Mouse (Mus musculus): ENCODE results near the gene Spock1. TPM values are rescaled to one million over a fixed set of nuclear protein-coding genes. Genes with fewer than 3 reads are reported as not detected.

The Spock1 gene
- polyA plus RNA-seq, 1 experiment from 2014 or later: 17.2 TPM

GRCm38 (mm10) chr13:57878797-57879196 lies 29.3 kb downstream of the Spock1 start:
- no peaks in the 10 kb centered on the region; the same call in 1 of the 2 replicates for H3K4me1 ChIP-seq (ENCODE audit: control insufficient read depth, insufficient read depth, low read length)
- no peak overlapping the region for H3K4me3 ChIP-seq (ENCODE audit: low read depth, low read length)
- no peaks in the 10 kb centered on the region for H3K36me3 ChIP-seq (ENCODE audit: control insufficient read depth, insufficient read depth, low read length)
- ATAC-seq (ENCODE audit: low FRiP score) (no peak), DNase-seq (ENCODE audit: low spot score, missing footprints) (no peak)
- H3K9ac ChIP-seq (ENCODE audit: low read length): no peak overlapping the region
- no peaks in the 10 kb centered on the region for H3K9me3 ChIP-seq (ENCODE audit: control insufficient read depth, low read length)
- no peak overlapping the region for H3K4me2 ChIP-seq
- H3K27me3 ChIP-seq (ENCODE audit: control insufficient read depth, insufficient read depth, low read length): no peaks in the 10 kb centered on the region
- 93% methylated on average over 11 of the region's 11 CpGs for WGBS
- H3K27ac ChIP-seq (ENCODE audit: low read depth, low read length): no peak overlapping the region

GRCm38 (mm10) chr13:57877782-57878181 lies 30.4 kb downstream of the Spock1 start:
- H3K4me3 ChIP-seq (ENCODE audit: low read depth, low read length): no peak overlapping the region
- no peaks in the 10 kb centered on the region for H3K9me3 ChIP-seq (ENCODE audit: control insufficient read depth, low read length)
- H3K4me1 ChIP-seq (ENCODE audit: control insufficient read depth, insufficient read depth, low read length): no peaks in the 10 kb centered on the region; the same call in 1 of the 2 replicates
- H3K27ac ChIP-seq (ENCODE audit: low read depth, low read length): no peak overlapping the region
- DNase-seq (ENCODE audit: low spot score, missing footprints) (no peak), ATAC-seq (ENCODE audit: low FRiP score) (no peak)
- no peaks in the 10 kb centered on the region for H3K36me3 ChIP-seq (ENCODE audit: control insufficient read depth, insufficient read depth, low read length)
- no peak overlapping the region for H3K4me2 ChIP-seq
- 83% methylated on average over 10 of the region's 10 CpGs for WGBS
- no peaks in the 10 kb centered on the region for H3K27me3 ChIP-seq (ENCODE audit: control insufficient read depth, insufficient read depth, low read length)
- H3K9ac ChIP-seq (ENCODE audit: low read length): no peak overlapping the region

- no peaks in the 10 kb centered on the region for H3K36me3 ChIP-seq (ENCODE audit: control insufficient read depth, insufficient read depth, low read length)
- no peak overlapping the region for H3K4me3 ChIP-seq (ENCODE audit: low read depth, low read length)
- no peak overlapping the region for H3K4me2 ChIP-seq
- 74% methylated on average over 5 of the region's 5 CpGs for WGBS
- no peaks in the 10 kb centered on the region; the same call in 1 of the 2 replicates for H3K4me1 ChIP-seq (ENCODE audit: control insufficient read depth, insufficient read depth, low read length)
- no peak for DNase-seq (ENCODE audit: low spot score, missing footprints)
- no peak overlapping the region for H3K27ac ChIP-seq (ENCODE audit: low read depth, low read length)
- no peaks in the 10 kb centered on the region for H3K27me3 ChIP-seq (ENCODE audit: control insufficient read depth, insufficient read depth, low read length)
- no peak for ATAC-seq (ENCODE audit: low FRiP score)
- H3K9ac ChIP-seq (ENCODE audit: low read length): no peak overlapping the region
- H3K9me3 ChIP-seq (ENCODE audit: control insufficient read depth, low read length): no peaks in the 10 kb centered on the region
These were observed 31.2 kb downstream of the Spock1 start for GRCm38 (mm10) chr13:57876966-57877365.

GRCm38 (mm10) chr13:57870058-57870457 lies 38.1 kb downstream of the Spock1 start:
- Histone ChIP-seq H3K27me3 (ENCODE audit: control insufficient read depth, insufficient read depth, low read length) (no peaks in the 10 kb centered on the region), H3K27ac (ENCODE audit: low read depth, low read length) (no peak overlapping the region), H3K4me2 (no peak overlapping the region), H3K9ac (ENCODE audit: low read length) (no peak overlapping the region), H3K4me3 (ENCODE audit: low read depth, low read length) (no peak overlapping the region), H3K36me3 (ENCODE audit: control insufficient read depth, insufficient read depth, low read length) (no peaks in the 10 kb centered on the region), H3K9me3 (ENCODE audit: control insufficient read depth, low read length) (no peaks in the 10 kb centered on the region), H3K4me1 (ENCODE audit: control insufficient read depth, insufficient read depth, low read length) (no peaks in the 10 kb centered on the region)
- no peak for ATAC-seq (ENCODE audit: low FRiP score)
- 92% methylated on average over 4 of the region's 4 CpGs for WGBS
- DNase-seq (ENCODE audit: low spot score, missing footprints): peak; percentile 56

GRCm38 (mm10) chr13:57867586-57867985 lies 40.5 kb downstream of the Spock1 start:
- no peaks in the 10 kb centered on the region for H3K9me3 ChIP-seq (ENCODE audit: control insufficient read depth, low read length)
- H3K4me3 ChIP-seq (ENCODE audit: low read depth, low read length): no peak overlapping the region
- H3K4me1 ChIP-seq (ENCODE audit: control insufficient read depth, insufficient read depth, low read length): no peaks in the 10 kb centered on the region
- peak; percentile 72 for DNase-seq (ENCODE audit: low spot score, missing footprints)
- no peaks in the 10 kb centered on the region for H3K36me3 ChIP-seq (ENCODE audit: control insufficient read depth, insufficient read depth, low read length)
- no peak for ATAC-seq (ENCODE audit: low FRiP score)
- H3K9ac ChIP-seq (ENCODE audit: low read length): no peak overlapping the region
- no peak overlapping the region for H3K27ac ChIP-seq (ENCODE audit: low read depth, low read length)
- H3K27me3 ChIP-seq (ENCODE audit: control insufficient read depth, insufficient read depth, low read length): no peaks in the 10 kb centered on the region
- 66% methylated on average over 7 of the region's 7 CpGs for WGBS
- no peak overlapping the region for H3K4me2 ChIP-seq

- no peaks in the 10 kb centered on the region for H3K36me3 ChIP-seq (ENCODE audit: control insufficient read depth, insufficient read depth, low read length)
These were observed 43.1 kb downstream of the Spock1 start for GRCm38 (mm10) chr13:57865029-57865428.

GRCm38 (mm10) chr13:57858491-57858890 lies 49.6 kb downstream of the Spock1 start:
- Histone ChIP-seq H3K9ac (ENCODE audit: low read length) (no peak overlapping the region), H3K36me3 (ENCODE audit: control insufficient read depth, insufficient read depth, low read length) (no peaks in the 10 kb centered on the region), H3K4me2 (no peak overlapping the region), H3K4me3 (ENCODE audit: low read depth, low read length) (no peak overlapping the region), H3K4me1 (ENCODE audit: control insufficient read depth, insufficient read depth, low read length) (0 out of 2 replicates have a peak, but pooled peaks cover 3% of the 10 kb centered on the region), H3K27ac (ENCODE audit: low read depth, low read length) (no peak overlapping the region), H3K27me3 (ENCODE audit: control insufficient read depth, insufficient read depth, low read length) (no peaks in the 10 kb centered on the region), H3K9me3 (ENCODE audit: control insufficient read depth, low read length) (no peaks in the 10 kb centered on the region)
- peak; percentile 83 for DNase-seq (ENCODE audit: low spot score, missing footprints)
- ATAC-seq (ENCODE audit: low FRiP score): no peak
- 15% methylated on average over 9 of the region's 9 CpGs for whole genome bisulfite sequencing

More at GRCm38 (mm10) chr13:57865029-57865428, 43.1 kb downstream of the Spock1 start:
- Histone ChIP-seq H3K4me2 (no peak overlapping the region), H3K9ac (ENCODE audit: low read length) (no peak overlapping the region), H3K4me1 (ENCODE audit: control insufficient read depth, insufficient read depth, low read length) (no peaks in the 10 kb centered on the region), H3K27me3 (ENCODE audit: control insufficient read depth, insufficient read depth, low read length) (no peaks in the 10 kb centered on the region), H3K27ac (ENCODE audit: low read depth, low read length) (no peak overlapping the region), H3K9me3 (ENCODE audit: control insufficient read depth, low read length) (no peaks in the 10 kb centered on the region), H3K4me3 (ENCODE audit: low read depth, low read length) (no peak overlapping the region)
- DNase-seq (ENCODE audit: low spot score, missing footprints) (peak; percentile 17), ATAC-seq (ENCODE audit: low FRiP score) (no peak)
- 80% methylated on average over 4 of the region's 4 CpGs for WGBS

GRCm38 (mm10) chr13:57857016-57857415 lies 51.1 kb downstream of the Spock1 start:
- no peaks in the 10 kb centered on the region for H3K27me3 ChIP-seq (ENCODE audit: control insufficient read depth, insufficient read depth, low read length)
- 91% methylated on average over 3 of the region's 3 CpGs for WGBS
- no peak overlapping the region for H3K9ac ChIP-seq (ENCODE audit: low read length)
- no peaks in the 10 kb centered on the region for H3K36me3 ChIP-seq (ENCODE audit: control insufficient read depth, insufficient read depth, low read length)
- ATAC-seq (ENCODE audit: low FRiP score) (no peak), DNase-seq (ENCODE audit: low spot score, missing footprints) (no peak)
- H3K4me1 ChIP-seq (ENCODE audit: control insufficient read depth, insufficient read depth, low read length): 0 out of 2 replicates have a peak, but pooled peaks cover 3% of the 10 kb centered on the region
- no peak overlapping the region for H3K27ac ChIP-seq (ENCODE audit: low read depth, low read length)
- H3K4me2 ChIP-seq: no peak overlapping the region
- no peak overlapping the region for H3K4me3 ChIP-seq (ENCODE audit: low read depth, low read length)
- H3K9me3 ChIP-seq (ENCODE audit: control insufficient read depth, low read length): no peaks in the 10 kb centered on the region

- Histone ChIP-seq H3K27me3 (ENCODE audit: control insufficient read depth, insufficient read depth, low read length) (no peaks in the 10 kb centered on the region), H3K9ac (ENCODE audit: low read length) (no peak overlapping the region), H3K9me3 (ENCODE audit: control insufficient read depth, low read length) (no peaks in the 10 kb centered on the region), H3K4me3 (ENCODE audit: low read depth, low read length) (no peak overlapping the region), H3K36me3 (ENCODE audit: control insufficient read depth, insufficient read depth, low read length) (no peaks in the 10 kb centered on the region), H3K4me2 (no peak overlapping the region), H3K4me1 (ENCODE audit: control insufficient read depth, insufficient read depth, low read length) (0 out of 2 replicates have a peak, but pooled peaks cover 3% of the 10 kb centered on the region), H3K27ac (ENCODE audit: low read depth, low read length) (no peak overlapping the region)
- ATAC-seq (ENCODE audit: low FRiP score) (no peak), DNase-seq (ENCODE audit: low spot score, missing footprints) (peak; percentile 56)
- 86% methylated on average over 10 of the region's 10 CpGs for WGBS
These were observed 51.8 kb downstream of the Spock1 start for GRCm38 (mm10) chr13:57856311-57856853.
